Mouse (Mus musculus): Measurements from ENCODE around the gene Nanos3. TPM values are rescaled to one million over a fixed set of nuclear protein-coding genes. Genes with fewer than 3 reads are reported as not detected.

Nanos3 gene
- polyA plus RNA-seq, 1 experiment from 2014 or later, result 8.5 TPM

- H3K4me1 ChIP-seq, result peaks cover 48% of the 10 kb centered on the region
- peak overlapping the region; percentile 43 for H3K27ac ChIP-seq
- H3K4me2 ChIP-seq, result no peak overlapping the region
- no peaks in the 10 kb centered on the region for H3K36me3 ChIP-seq (replicated peaks)
- H3K9ac ChIP-seq, result no peak overlapping the region
- no peaks in the 10 kb centered on the region for H3K9me3 ChIP-seq
- WGBS, result 57% methylated on average over 11 of the region's 11 CpGs
- H3K4me3 ChIP-seq, result no peak overlapping the region
- ATAC-seq (replicated peaks), result no peak
- H3K27me3 ChIP-seq (replicated peaks), result peaks cover 16% of the 10 kb centered on the region
These were observed 14.5 kb upstream of the Nanos3 start for GRCm38 (mm10) chr8:84199348-84200125.

- no peaks in the 10 kb centered on the region for H3K36me3 ChIP-seq (replicated peaks)
- no peak overlapping the region for H3K4me3 ChIP-seq
- 22% methylated on average over 4 of the region's 4 CpGs for WGBS
- peaks cover 46% of the 10 kb centered on the region for H3K4me1 ChIP-seq
- no peaks in the 10 kb centered on the region for H3K9me3 ChIP-seq
- peak overlapping the region; percentile 77; the same call in 1 of the 2 replicates for H3K27ac ChIP-seq
- peaks cover 16% of the 10 kb centered on the region for H3K27me3 ChIP-seq (replicated peaks)
- H3K4me2 ChIP-seq, result no peak overlapping the region
- ATAC-seq (replicated peaks), result no peak
- H3K9ac ChIP-seq, result no peak overlapping the region
These were observed 13.9 kb upstream of the Nanos3 start for GRCm38 (mm10) chr8:84198871-84199270.

GRCm38 (mm10) chr8:84197922-84198774 is 13.1 kb upstream of the Nanos3 start:
- H3K36me3 ChIP-seq (replicated peaks), result no peaks in the 10 kb centered on the region
- H3K4me3 ChIP-seq, result peak overlapping the region; percentile 50
- H3K4me2 ChIP-seq, result peak overlapping the region; percentile 76
- WGBS, result 3% methylated on average over 30 of the region's 30 CpGs
- H3K4me1 ChIP-seq, result peaks cover 38% of the 10 kb centered on the region
- peak overlapping the region; percentile 77 for H3K27ac ChIP-seq
- H3K27me3 ChIP-seq (replicated peaks), result peaks cover 16% of the 10 kb centered on the region
- H3K9me3 ChIP-seq, result no peaks in the 10 kb centered on the region
- peak; percentile 84 for ATAC-seq (replicated peaks)
- peak overlapping the region; percentile 11 for H3K9ac ChIP-seq

GRCm38 (mm10) chr8:84197141-84197921 is 12.3 kb upstream of the Nanos3 start:
- no peaks in the 10 kb centered on the region for H3K9me3 ChIP-seq
- H3K4me3 ChIP-seq, result peak overlapping the region; percentile 50
- ATAC-seq (replicated peaks), result peak; percentile 18; the same call in 1 of the 2 replicates
- peak overlapping the region; percentile 77 for H3K27ac ChIP-seq
- peak overlapping the region; percentile 11 for H3K9ac ChIP-seq
- H3K27me3 ChIP-seq (replicated peaks), result peaks cover 16% of the 10 kb centered on the region
- peak overlapping the region; percentile 76 for H3K4me2 ChIP-seq
- H3K36me3 ChIP-seq (replicated peaks), result no peaks in the 10 kb centered on the region
- WGBS, result 2% methylated on average over 43 of the region's 43 CpGs
- H3K4me1 ChIP-seq, result peaks cover 41% of the 10 kb centered on the region

- Histone ChIP-seq H3K27ac (no peak overlapping the region), H3K4me1 (peaks cover 28% of the 10 kb centered on the region), H3K4me2 (no peak overlapping the region), H3K27me3 (replicated peaks) (no peaks in the 10 kb centered on the region; the same call in 1 of the 2 replicates), H3K36me3 (replicated peaks) (no peaks in the 10 kb centered on the region), H3K9me3 (no peaks in the 10 kb centered on the region), H3K4me3 (no peak overlapping the region), H3K9ac (no peak overlapping the region)
- 66% methylated on average over 3 of the region's 3 CpGs for WGBS
- ATAC-seq (replicated peaks), result no peak
These were observed 9.3 kb upstream of the Nanos3 start for GRCm38 (mm10) chr8:84194224-84194743.

GRCm38 (mm10) chr8:84193566-84193965 is 8.5 kb upstream of the Nanos3 start:
- H3K9ac ChIP-seq, result no peak overlapping the region

DNA sequence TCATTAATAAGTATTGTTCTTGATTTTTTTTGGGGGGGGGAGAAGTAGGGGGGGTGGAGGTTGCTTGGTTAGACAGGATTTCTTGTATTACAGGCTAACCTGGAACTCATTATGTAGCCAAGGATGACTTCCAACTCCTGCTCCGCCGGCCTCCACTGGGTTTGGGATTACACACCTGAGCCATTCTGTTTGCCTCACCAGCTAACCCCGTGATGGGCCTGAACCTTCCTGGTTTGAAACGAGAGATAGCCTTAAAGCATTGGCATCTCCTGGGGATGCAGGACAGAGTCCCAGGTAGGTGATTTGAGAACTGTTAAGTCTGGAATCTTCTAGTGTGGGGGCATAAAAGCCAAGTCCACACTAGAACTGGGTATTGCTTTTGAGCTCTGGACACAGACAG is 8.1 kb upstream of the Nanos3 start:
- no peaks in the 10 kb centered on the region; the same call in 1 of the 2 replicates for H3K27me3 ChIP-seq (replicated peaks)
- H3K4me3 ChIP-seq, result no peak overlapping the region
- H3K27ac ChIP-seq, result no peak overlapping the region
- H3K9me3 ChIP-seq, result no peaks in the 10 kb centered on the region
- no peak overlapping the region for H3K9ac ChIP-seq
- 75% methylated on average over 4 of the region's 4 CpGs for WGBS
- H3K4me2 ChIP-seq, result no peak overlapping the region
- H3K4me1 ChIP-seq, result peaks cover 19% of the 10 kb centered on the region
- no peaks in the 10 kb centered on the region for H3K36me3 ChIP-seq (replicated peaks)
- no peak for ATAC-seq (replicated peaks)

More at GRCm38 (mm10) chr8:84193566-84193965, 8.5 kb upstream of the Nanos3 start:
- no peaks in the 10 kb centered on the region; the same call in 1 of the 2 replicates for H3K27me3 ChIP-seq (replicated peaks)
- ATAC-seq (replicated peaks), result no peak
- H3K4me1 ChIP-seq, result peaks cover 24% of the 10 kb centered on the region
- WGBS, result 87% methylated on average over 5 of the region's 5 CpGs
- no peaks in the 10 kb centered on the region for H3K36me3 ChIP-seq (replicated peaks)
- H3K4me3 ChIP-seq, result no peak overlapping the region
- H3K27ac ChIP-seq, result no peak overlapping the region
- no peaks in the 10 kb centered on the region for H3K9me3 ChIP-seq
- no peak overlapping the region for H3K4me2 ChIP-seq

- H3K4me1 ChIP-seq, result peaks cover 13% of the 10 kb centered on the region
- H3K9ac ChIP-seq, result peak overlapping the region; percentile 6; the same call in 1 of the 2 replicates
- WGBS, result 4% methylated on average over 33 of the region's 33 CpGs
- H3K27me3 ChIP-seq (replicated peaks), result peaks cover 4% of the 10 kb centered on the region; the same call in 1 of the 2 replicates
- no peak overlapping the region for H3K27ac ChIP-seq
- peak overlapping the region; percentile 3; the same call in 1 of the 2 replicates for H3K4me3 ChIP-seq
- peak; percentile 49; the same call in 1 of the 2 replicates for ATAC-seq (replicated peaks)
- H3K4me2 ChIP-seq, result peak overlapping the region; percentile 30
- no peaks in the 10 kb centered on the region for H3K9me3 ChIP-seq
- H3K36me3 ChIP-seq (replicated peaks), result no peaks in the 10 kb centered on the region
These were observed 7.5 kb upstream of the Nanos3 start for GRCm38 (mm10) chr8:84192555-84192954.

DNA sequence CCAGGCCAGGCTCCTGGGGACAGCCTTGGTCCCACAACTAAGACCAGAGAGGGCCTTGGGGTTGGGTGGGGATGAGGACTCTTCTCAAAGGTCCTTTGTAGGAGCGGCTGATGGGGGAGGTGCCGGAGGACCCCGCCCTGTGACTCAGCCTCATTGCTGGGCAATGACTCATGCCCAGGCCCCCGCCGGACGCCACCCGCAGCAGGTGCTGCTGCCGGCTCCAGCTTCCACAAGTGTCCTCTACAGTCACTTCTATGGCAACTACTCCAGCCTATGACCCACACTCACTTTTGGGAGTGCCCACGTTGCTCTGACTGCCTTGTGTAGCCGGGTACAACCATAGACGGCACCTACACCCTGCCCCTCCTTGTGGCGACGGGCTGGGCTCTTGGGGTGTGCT is 7.0 kb upstream of the Nanos3 start:
- H3K9ac ChIP-seq, result no peak overlapping the region
- H3K27ac ChIP-seq, result 0 out of 2 replicates have a peak overlapping the region, but pooled peaks have one; percentile 23
- H3K9me3 ChIP-seq, result no peaks in the 10 kb centered on the region
- no peak overlapping the region for H3K4me3 ChIP-seq
- H3K4me1 ChIP-seq, result peaks cover 10% of the 10 kb centered on the region
- 51% methylated on average over 13 of the region's 13 CpGs for WGBS
- no peaks in the 10 kb centered on the region for H3K36me3 ChIP-seq (replicated peaks)
- peak overlapping the region; percentile 30; the same call in 1 of the 2 replicates for H3K4me2 ChIP-seq
- ATAC-seq (replicated peaks), result peak; percentile 44; the same call in 1 of the 2 replicates
- peaks cover 5% of the 10 kb centered on the region; the same call in 1 of the 2 replicates for H3K27me3 ChIP-seq (replicated peaks)

GRCm38 (mm10) chr8:84190191-84190867 is 5.3 kb upstream of the Nanos3 start:
- no peaks in the 10 kb centered on the region for H3K36me3 ChIP-seq (replicated peaks)
- H3K27me3 ChIP-seq (replicated peaks), result peaks cover 5% of the 10 kb centered on the region; the same call in 1 of the 2 replicates
- no peak overlapping the region for H3K27ac ChIP-seq
- H3K9ac ChIP-seq, result no peak overlapping the region
- WGBS, result 94% methylated on average over 7 of the region's 7 CpGs
- peaks cover 17% of the 10 kb centered on the region for H3K4me1 ChIP-seq
- H3K9me3 ChIP-seq, result no peaks in the 10 kb centered on the region
- H3K4me3 ChIP-seq, result no peak overlapping the region
- H3K4me2 ChIP-seq, result no peak overlapping the region
- ATAC-seq (replicated peaks), result no peak

- H3K9ac ChIP-seq, result no peak overlapping the region
- H3K9me3 ChIP-seq, result no peaks in the 10 kb centered on the region
- H3K4me3 ChIP-seq, result no peak overlapping the region
- WGBS, result 59% methylated on average over 4 of the region's 4 CpGs
- no peaks in the 10 kb centered on the region for H3K36me3 ChIP-seq (replicated peaks)
- peaks cover 22% of the 10 kb centered on the region for H3K4me1 ChIP-seq
- ATAC-seq (replicated peaks), result no peak
- H3K4me2 ChIP-seq, result no peak overlapping the region
- no peak overlapping the region for H3K27ac ChIP-seq
- peaks cover 5% of the 10 kb centered on the region; the same call in 1 of the 2 replicates for H3K27me3 ChIP-seq (replicated peaks)
These were observed 4.6 kb upstream of the Nanos3 start for GRCm38 (mm10) chr8:84189603-84190002.
